Mouse (Mus musculus) stomach, adult 2 months (tissue): ENCODE data around the gene Gm21953. TPM values are rescaled to one million over a fixed set of nuclear protein-coding genes. Genes with fewer than 3 reads are reported as not detected.

Source experiments
- polyA plus RNA-seq: library from polyadenylated mRNA; depleted of rRNA; stranded (reverse); fragments of >200 nt; gene quantifications from 2 replicates; pipeline ENCODE4 v1.2.3, GENCODE M21; 2012; rRNA removed

The Gm21953 gene
- polyA plus RNA-seq: not detected in 2 replicates

DNA sequence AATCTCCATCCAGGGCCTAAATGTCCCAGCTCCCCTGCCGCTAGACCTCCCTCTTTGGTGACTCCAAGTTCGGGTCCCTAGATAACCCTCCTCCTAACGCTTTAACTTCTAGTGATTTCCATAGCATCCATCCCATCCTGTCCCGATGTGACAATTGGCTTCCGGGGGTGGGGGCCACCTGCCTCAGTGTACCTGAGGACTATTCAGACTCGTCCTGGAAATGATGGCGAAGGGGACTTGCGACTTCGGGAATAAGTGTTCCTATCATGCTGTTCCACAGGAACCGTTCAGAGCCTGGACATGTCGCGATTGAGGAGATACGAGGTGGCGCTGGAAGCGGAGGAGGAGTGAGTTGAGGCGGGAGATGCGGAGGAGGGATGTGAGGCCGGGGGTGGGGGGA lies at the start of gene Gm21953:
Gm21953 (plus strand) TSS at position 301 of the 400 bp plus-strand sequence.

DNA sequence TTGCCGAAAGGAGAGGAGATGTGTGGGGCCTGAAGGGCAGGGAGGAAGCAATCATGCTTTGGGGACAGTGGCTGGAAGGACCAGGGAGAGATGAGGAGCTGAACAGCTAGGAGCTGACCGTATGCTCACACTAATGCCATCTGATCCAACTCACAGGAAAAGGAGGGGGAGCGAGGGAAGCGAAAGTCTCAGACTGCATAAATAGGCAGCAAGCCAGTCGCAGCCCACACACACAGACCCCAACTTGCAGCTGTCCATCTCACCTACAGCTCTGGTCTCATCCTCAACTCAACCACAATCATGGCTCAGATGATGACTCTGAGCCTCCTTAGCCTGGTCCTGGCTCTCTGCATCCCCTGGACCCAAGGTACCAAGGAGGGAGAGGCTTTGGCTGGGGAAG lies 38.6 kb upstream of the Gm21953 start, which contains the start of gene Ccl21b:
Ccl21b (plus strand) TSS at position 301 of the 400 bp plus-strand sequence.

DNA sequence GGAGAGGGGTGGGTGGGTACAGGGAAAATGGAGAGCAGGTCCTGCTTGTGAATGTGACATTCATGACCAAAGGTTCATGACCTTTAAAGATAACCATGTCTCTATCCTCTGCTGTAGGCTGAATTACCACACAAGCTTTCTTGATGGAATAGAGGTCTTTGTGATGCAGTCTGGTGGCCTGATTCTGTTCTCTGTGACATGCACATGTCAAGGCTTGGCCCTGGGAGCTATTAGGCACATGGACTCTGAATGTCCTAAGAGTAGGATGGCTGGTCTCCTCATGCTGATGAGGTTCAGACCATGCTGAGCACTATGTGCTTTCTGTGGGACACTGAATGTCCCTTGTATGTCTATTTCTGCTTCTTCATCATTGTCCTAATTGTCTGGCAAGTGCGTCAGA lies 24.0 kb downstream of the Gm21953 start, which contains the start of gene Fam205a3:
Fam205a3 (plus strand) TSS at position 301 of the 400 bp plus-strand sequence.

Other genes starting within 250 kb of the Gm21953 start
- not detected in 2 replicates for gene Gm3893, start 203.1 kb upstream of the Gm21953 start, polyA plus RNA-seq
- gene Gm13304, start 179.4 kb upstream of the Gm21953 start, polyA plus RNA-seq: not detected in 2 replicates
- not detected in 2 replicates for gene Gm13306, start 140.8 kb upstream of the Gm21953 start, polyA plus RNA-seq
- 0.32 TPM in 1 of 2 replicates, not detected in the other for gene Gm13305, start 125.7 kb upstream of the Gm21953 start, polyA plus RNA-seq
- not detected in 2 replicates for gene Gm10600, start 53.6 kb upstream of the Gm21953 start, polyA plus RNA-seq
- 1.3 TPM in 1 of 2 replicates, not detected in the other for gene Ccl21b, start 38.5 kb upstream of the Gm21953 start, polyA plus RNA-seq
- not detected in 2 replicates for gene Fam205a3, start 24.1 kb downstream of the Gm21953 start, polyA plus RNA-seq
- gene Gm21586, start 145.1 kb downstream of the Gm21953 start, polyA plus RNA-seq: not detected in 2 replicates
- gene Gm2163, start 172.5 kb downstream of the Gm21953 start, polyA plus RNA-seq: not detected in 2 replicates
- not detected in 2 replicates for gene Fam205a2, start 233.9 kb downstream of the Gm21953 start, polyA plus RNA-seq